Mouse (Mus musculus) testis, postnatal 14 days (tissue): ENCODE data around the gene Btbd35f8.
"Not testable (repeated sequence)": the region's sequence is repeated elsewhere in the genome, so short reads cannot be mapped to it uniquely, and the experiment has no call there.

Experiments
- DNase-seq: peaks from one replicate; pipeline ENCODE4 v3.0.0; 2021; ENCODE audit warnings: low spot score

Btbd35f8 gene

GRCm38 (mm10) chrX:34450224-34450623 lies at the start of gene Btbd35f8:
Gene Btbd35f8, plus strand, starts transcription at chrX:34450524.
- DNase-seq, result not testable (repeated sequence)
